Mouse (Mus musculus): ENCODE measurements around the gene Cyb561d1. TPM values are rescaled to one million over a fixed set of nuclear protein-coding genes. Genes with fewer than 3 reads are reported as not detected.

Gene Cyb561d1
- polyA plus RNA-seq, 1 experiment from 2014 or later: 2.8 TPM

- no peaks in the 10 kb centered on the region for H3K9me3 ChIP-seq (replicated peaks)
- no peak for ATAC-seq
- H3K36me3 ChIP-seq: peaks cover 5% of the 10 kb centered on the region; the same call in 1 of the 2 replicates
- H3K27me3 ChIP-seq (replicated peaks): peaks cover 35% of the 10 kb centered on the region
- no peak overlapping the region for H3K9ac ChIP-seq
- no peak overlapping the region for H3K4me3 ChIP-seq
- no peak overlapping the region for H3K4me2 ChIP-seq
- peaks cover 25% of the 10 kb centered on the region for H3K4me1 ChIP-seq
- H3K27ac ChIP-seq: no peak overlapping the region
- WGBS (ENCODE audit: insufficient replicate concordance): 71% methylated on average over 8 of the region's 8 CpGs
Measured at GRCm38 (mm10) chr3:108212406-108212805, 11.4 kb upstream of the Cyb561d1 start.

DNA sequence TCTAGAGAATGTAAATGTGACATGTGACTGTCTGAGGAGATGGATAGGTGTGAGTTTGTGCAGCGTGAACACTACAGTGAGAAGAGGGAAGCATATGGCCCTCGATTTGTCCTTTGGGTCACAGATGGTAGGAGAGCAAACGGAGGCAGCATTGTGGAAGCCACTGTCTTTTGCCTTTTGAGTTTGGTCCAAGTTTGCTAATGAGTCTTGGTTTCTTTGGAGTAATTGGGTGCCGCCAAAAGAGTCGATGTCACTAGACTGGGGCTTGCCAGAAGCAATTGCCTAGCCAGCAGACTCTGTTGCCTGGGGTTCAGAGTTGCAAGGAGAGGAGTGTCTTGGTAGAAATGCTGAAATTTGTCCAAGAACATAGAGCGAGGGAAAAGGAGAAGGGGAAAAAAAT lies 10.8 kb upstream of the Cyb561d1 start:
- Histone ChIP-seq H3K4me1 (peaks cover 25% of the 10 kb centered on the region), H3K36me3 (peaks cover 11% of the 10 kb centered on the region), H3K4me2 (no peak overlapping the region), H3K9ac (no peak overlapping the region), H3K27me3 (replicated peaks) (peaks cover 32% of the 10 kb centered on the region), H3K9me3 (replicated peaks) (no peaks in the 10 kb centered on the region), H3K27ac (no peak overlapping the region), H3K4me3 (no peak overlapping the region)
- ATAC-seq: no peak
- 75% methylated on average over 6 of the region's 6 CpGs for WGBS (ENCODE audit: insufficient replicate concordance)

GRCm38 (mm10) chr3:108210771-108211139 lies 9.7 kb upstream of the Cyb561d1 start, which contains the start of gene Atxn7l2:
Gene Atxn7l2 (minus strand): TSS chr3:108210934.
- whole genome bisulfite sequencing (ENCODE audit: insufficient replicate concordance): under 1% methylated on average over 14 of the region's 14 CpGs

GRCm38 (mm10) chr3:108209946-108210770 lies 9.1 kb upstream of the Cyb561d1 start:
- under 1% methylated on average over 66 of the region's 72 CpGs for WGBS (ENCODE audit: insufficient replicate concordance)

More at GRCm38 (mm10) chr3:108210771-108211139, 9.7 kb upstream of the Cyb561d1 start, which contains the start of gene Atxn7l2:
- Histone ChIP-seq H3K4me2 (peak within 1 kb of the TSS; percentile 97), H3K9me3 (replicated peaks) (no peaks in the 10 kb centered on the region), H3K36me3 (peaks cover 22% of the 10 kb centered on the region), H3K9ac (peak within 1 kb of the TSS; percentile 76), H3K4me3 (peak within 1 kb of the TSS; percentile 70), H3K4me1 (peaks cover 25% of the 10 kb centered on the region), H3K27me3 (replicated peaks) (peaks cover 21% of the 10 kb centered on the region), H3K27ac (peak within 1 kb of the TSS; percentile 71)
- peak; percentile 68 for ATAC-seq

GRCm38 (mm10) chr3:108209536-108209935 lies 8.5 kb upstream of the Cyb561d1 start:
- Histone ChIP-seq H3K4me3 (peak overlapping the region; percentile 70), H3K36me3 (peaks cover 33% of the 10 kb centered on the region), H3K27ac (0 out of 2 replicates have a peak overlapping the region, but pooled peaks have one; percentile 71), H3K9me3 (replicated peaks) (no peaks in the 10 kb centered on the region), H3K27me3 (replicated peaks) (peaks cover 16% of the 10 kb centered on the region), H3K4me1 (peaks cover 28% of the 10 kb centered on the region), H3K4me2 (peak overlapping the region; percentile 97), H3K9ac (peak overlapping the region; percentile 76)
- no peak for ATAC-seq
- 13% methylated on average over 8 of the region's 8 CpGs for WGBS (ENCODE audit: insufficient replicate concordance)

More at GRCm38 (mm10) chr3:108209946-108210770, 9.1 kb upstream of the Cyb561d1 start:
- Histone ChIP-seq H3K36me3 (peaks cover 28% of the 10 kb centered on the region), H3K27ac (peak overlapping the region; percentile 71), H3K9me3 (replicated peaks) (no peaks in the 10 kb centered on the region), H3K4me1 (peaks cover 25% of the 10 kb centered on the region), H3K4me3 (peak overlapping the region; percentile 70), H3K4me2 (peak overlapping the region; percentile 97), H3K27me3 (replicated peaks) (peaks cover 20% of the 10 kb centered on the region), H3K9ac (peak overlapping the region; percentile 76)
- peak; percentile 93 for ATAC-seq

GRCm38 (mm10) chr3:108209001-108209400 lies 8.0 kb upstream of the Cyb561d1 start:
- peak overlapping the region; percentile 97 for H3K4me2 ChIP-seq
- peaks cover 35% of the 10 kb centered on the region for H3K36me3 ChIP-seq
- peak overlapping the region; percentile 76 for H3K9ac ChIP-seq
- no peak overlapping the region for H3K27ac ChIP-seq
- H3K9me3 ChIP-seq (replicated peaks): no peaks in the 10 kb centered on the region
- H3K27me3 ChIP-seq (replicated peaks): peaks cover 11% of the 10 kb centered on the region; the same call in 1 of the 2 replicates
- 77% methylated on average over 3 of the region's 3 CpGs for WGBS (ENCODE audit: insufficient replicate concordance)
- H3K4me3 ChIP-seq: 0 out of 2 replicates have a peak overlapping the region, but pooled peaks have one; percentile 70
- H3K4me1 ChIP-seq: peaks cover 32% of the 10 kb centered on the region
- no peak for ATAC-seq

DNA sequence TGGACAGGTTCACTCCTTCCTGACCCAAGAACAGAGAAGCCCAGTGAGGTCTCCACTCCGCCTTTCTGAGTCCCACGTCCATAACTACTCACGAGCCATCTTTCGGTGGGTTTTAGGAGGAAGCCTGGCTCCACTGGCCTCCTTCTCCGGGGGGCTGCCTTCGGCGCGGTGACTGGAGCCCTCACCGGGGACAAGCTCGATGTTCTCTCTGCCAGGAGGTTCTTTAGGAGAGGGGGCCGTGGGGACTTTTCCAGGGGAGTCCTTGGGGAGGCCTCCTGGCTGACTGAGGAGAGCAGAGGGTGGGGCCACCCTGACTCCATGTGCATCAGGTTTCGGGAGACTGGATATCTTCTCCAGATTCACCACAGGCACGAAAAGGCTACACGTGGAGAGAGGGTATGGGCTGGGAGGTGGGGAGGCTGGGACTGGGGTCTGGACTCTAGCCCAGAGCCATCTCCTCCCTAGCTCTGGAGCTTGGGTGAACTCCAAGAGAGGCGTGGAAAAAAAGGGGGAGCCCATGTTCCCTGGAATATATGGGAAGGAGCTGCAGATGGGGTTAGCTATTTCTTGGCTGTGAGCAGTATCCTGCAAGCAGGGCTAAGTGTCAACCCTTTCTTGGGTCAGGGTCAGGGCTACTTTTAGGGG lies 5.8 kb upstream of the Cyb561d1 start:
- Histone ChIP-seq H3K9me3 (replicated peaks) (no peaks in the 10 kb centered on the region), H3K4me3 (no peak overlapping the region)

DNA sequence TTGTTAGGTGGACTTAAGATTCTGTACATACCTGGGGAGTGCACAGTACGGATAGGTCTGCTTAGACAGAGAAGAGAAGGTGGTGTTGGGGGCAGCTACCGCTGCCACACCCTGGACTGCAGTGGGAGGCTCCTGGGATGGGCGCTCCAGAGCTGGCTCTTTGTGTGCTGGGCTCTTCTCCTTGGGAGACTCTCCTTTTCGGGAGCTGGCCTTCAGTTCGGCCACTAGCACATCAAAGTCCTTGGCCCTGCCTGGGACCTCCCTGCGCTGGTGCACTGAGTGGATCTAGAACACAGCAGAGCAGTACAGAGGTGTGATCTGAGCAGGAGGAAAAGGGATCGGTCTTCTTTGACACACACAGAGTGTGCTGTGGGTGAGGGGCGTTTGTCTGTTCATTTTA lies 4.6 kb upstream of the Cyb561d1 start:
- Histone ChIP-seq H3K4me2 (no peak overlapping the region), H3K4me1 (peaks cover 46% of the 10 kb centered on the region), H3K9me3 (replicated peaks) (no peaks in the 10 kb centered on the region), H3K27me3 (replicated peaks) (no peaks in the 10 kb centered on the region), H3K27ac (no peak overlapping the region), H3K36me3 (peaks cover 55% of the 10 kb centered on the region), H3K9ac (no peak overlapping the region), H3K4me3 (no peak overlapping the region)
- no peak for ATAC-seq
- WGBS (ENCODE audit: insufficient replicate concordance): 84% methylated on average over 8 of the region's 8 CpGs

More for the DNA sequence above, 5.8 kb upstream of the Cyb561d1 start:
- H3K27me3 ChIP-seq (replicated peaks): 0 out of 2 replicates have a peak, but pooled peaks cover 4% of the 10 kb centered on the region
- no peak overlapping the region for H3K4me2 ChIP-seq
- H3K4me1 ChIP-seq: peaks cover 42% of the 10 kb centered on the region
- H3K27ac ChIP-seq: no peak overlapping the region
- WGBS (ENCODE audit: insufficient replicate concordance): 84% methylated on average over 15 of the region's 15 CpGs
- no peak for ATAC-seq
- peaks cover 53% of the 10 kb centered on the region for H3K36me3 ChIP-seq
- H3K9ac ChIP-seq: no peak overlapping the region

DNA sequence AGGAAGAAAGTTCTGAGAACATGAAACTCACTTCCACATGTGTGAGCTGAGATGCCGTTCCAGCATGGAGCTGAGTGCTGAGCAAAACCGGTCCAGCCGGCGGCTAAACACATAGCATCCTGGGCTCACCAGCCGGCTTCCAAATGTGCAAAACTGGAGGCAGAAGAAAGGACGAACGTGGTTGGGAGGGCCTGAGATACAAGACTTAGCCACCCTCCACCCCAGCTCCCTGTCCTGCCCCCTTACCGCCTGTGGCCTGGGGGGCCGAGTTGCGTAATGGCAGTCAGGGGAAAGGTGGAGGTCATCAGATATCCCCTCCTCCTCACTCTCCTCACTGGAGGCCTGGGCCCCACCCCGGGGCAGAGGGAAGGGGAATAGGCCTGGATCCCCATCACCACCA lies 3.5 kb upstream of the Cyb561d1 start:
- no peak overlapping the region for H3K4me2 ChIP-seq
- no peak overlapping the region for H3K9ac ChIP-seq
- peaks cover 55% of the 10 kb centered on the region for H3K36me3 ChIP-seq
- no peak for ATAC-seq
- no peaks in the 10 kb centered on the region for H3K27me3 ChIP-seq (replicated peaks)
- peaks cover 48% of the 10 kb centered on the region for H3K4me1 ChIP-seq
- H3K9me3 ChIP-seq (replicated peaks): no peaks in the 10 kb centered on the region
- H3K27ac ChIP-seq: no peak overlapping the region
- WGBS (ENCODE audit: insufficient replicate concordance): 77% methylated on average over 11 of the region's 11 CpGs
- H3K4me3 ChIP-seq: no peak overlapping the region

GRCm38 (mm10) chr3:108203621-108204325 lies 2.8 kb upstream of the Cyb561d1 start:
- no peak for ATAC-seq
- Histone ChIP-seq H3K27ac (no peak overlapping the region), H3K4me2 (no peak overlapping the region), H3K4me3 (no peak overlapping the region), H3K36me3 (peaks cover 62% of the 10 kb centered on the region), H3K9me3 (replicated peaks) (no peaks in the 10 kb centered on the region), H3K9ac (no peak overlapping the region), H3K27me3 (replicated peaks) (no peaks in the 10 kb centered on the region), H3K4me1 (peaks cover 46% of the 10 kb centered on the region)
- WGBS (ENCODE audit: insufficient replicate concordance): 67% methylated on average over 11 of the region's 11 CpGs

- no peaks in the 10 kb centered on the region for H3K27me3 ChIP-seq (replicated peaks)
- ATAC-seq: no peak
- 82% methylated on average over 13 of the region's 13 CpGs for WGBS (ENCODE audit: insufficient replicate concordance)
- H3K4me3 ChIP-seq: no peak overlapping the region
- H3K9ac ChIP-seq: no peak overlapping the region
- H3K27ac ChIP-seq: no peak overlapping the region
- H3K9me3 ChIP-seq (replicated peaks): no peaks in the 10 kb centered on the region
- H3K4me2 ChIP-seq: no peak overlapping the region
- peaks cover 63% of the 10 kb centered on the region for H3K36me3 ChIP-seq
- peaks cover 43% of the 10 kb centered on the region for H3K4me1 ChIP-seq
Measured at GRCm38 (mm10) chr3:108203212-108203611, 2.2 kb upstream of the Cyb561d1 start.
